Mouse (Mus musculus) heart, postnatal 0 days (tissue): ENCODE measurements around the gene Chst1. TPM values are rescaled to one million over a fixed set of nuclear protein-coding genes. Genes with fewer than 3 reads are reported as not detected.

Source experiments
- ATAC-seq: fragments of 200-750 bp; cut with Nextera tagmentation; 2 replicates; pipeline ENCODE4 v1.8.0; 2017; ENCODE audit warnings: low read depth, moderate number of reproducible peaks, moderate library complexity; ENCODE audit not compliant: insufficient read depth
- DNase-seq: peaks from one replicate; pipeline ENCODE4 v3.0.0-alpha.2; 2016; ENCODE audit warnings: low spot score
- H3K27ac ChIP-seq: fragments of 300-500 bp; sonication (generic); 2 replicates; pipeline ENCODE4 v1.5.1; 2014; ENCODE audit warnings: low read depth, mild to moderate bottlenecking
- H3K27me3 ChIP-seq: fragments of 300-500 bp; sonication (generic); 2 replicates; pipeline ENCODE4 v1.6.1; 2014; ENCODE audit warnings: low read length, mixed read lengths; ENCODE audit not compliant: control insufficient read depth, insufficient read depth
- H3K36me3 ChIP-seq: fragments of 300-500 bp; sonication (generic); replicated peaks from 2 replicates; pipeline ENCODE4 v1.6.1; 2014; ENCODE audit warnings: low read length, mixed read lengths; ENCODE audit not compliant: control insufficient read depth, insufficient read depth
- H3K4me1 ChIP-seq: fragments of 300-500 bp; sonication (generic); 2 replicates; pipeline ENCODE4 v1.6.1; 2014; ENCODE audit warnings: antibody characterized with exemption; ENCODE audit not compliant: control insufficient read depth, insufficient read depth
- H3K4me2 ChIP-seq: fragments of 300-500 bp; sonication (generic); 2 replicates; pipeline ENCODE4 v1.6.1; 2014; ENCODE audit warnings: low read depth, mild to moderate bottlenecking, low read length, moderate library complexity
- H3K4me3 ChIP-seq: fragments of 300-500 bp; sonication (generic); 2 replicates; pipeline ENCODE4 v1.5.1; 2014; ENCODE audit warnings: low read depth, low read length
- H3K9ac ChIP-seq: fragments of 300-500 bp; sonication (generic); replicated peaks from 2 replicates; pipeline ENCODE4 v1.6.1; 2014; ENCODE audit warnings: low read depth, low read length, mixed read lengths
- H3K9me3 ChIP-seq: fragments of 300-500 bp; sonication (generic); replicated peaks from 2 replicates; pipeline ENCODE4 v1.6.1; 2016; ENCODE audit warnings: low read length; ENCODE audit not compliant: control insufficient read depth
- CTCF ChIP-seq: IDR thresholded peaks from 2 replicates; pipeline ENCODE4 v1.5.1; 2016; ENCODE audit warnings: antibody characterized with exemption, control low read depth, low read depth
- EP300 ChIP-seq: IDR thresholded peaks from 2 replicates; pipeline ENCODE4 v1.6.1; 2016; ENCODE audit warnings: antibody characterized with exemption, low read depth
- WGBS: fragments of 180-500 bp; shearing (Covaris S2); extraction: QIAGEN DNeasy Blood & Tissue Kit; methylation state at CpG from one replicate; pipeline ENCODE4 v1.1.7; 2014; 5-methylcytosine and 5-hydroxymethylcytosine counted together
- microRNA-seq: library from miRNA; unstranded; fragments of <30 nt; microRNA quantifications from one replicate; pipeline ENCODE4, GENCODE M21; 2016
- polyA plus RNA-seq: library from polyadenylated mRNA; unstranded; fragments of >200 nt; fragmentation: Nextera tagmentation; extraction: Ambion mirVana; gene quantifications from 2 replicates; pipeline ENCODE4 v1.2.1, GENCODE M21; 2015
- total RNA-seq: library from RNA; depleted of rRNA; stranded (reverse); fragments of >200 nt; gene quantifications from 2 replicates; pipeline ENCODE4 v1.2.3, GENCODE M21; 2014; ENCODE audit warnings: low replicate concordance; rRNA removed

Chst1 gene
- total and polyA plus RNA-seq, 2 experiments from 2014 or later, result 1.5 to 2.3 TPM

GRCm38 (mm10) chr2:92659491-92660035 lies 60.1 kb downstream of the Chst1 start:
- TF ChIP-seq CTCF, result no peak
- no peak for TF ChIP-seq EP300
- WGBS, result 55% methylated on average over 7 of the region's 7 CpGs
- 0 out of 2 replicates have a peak, but pooled peaks cover 4% of the 10 kb centered on the region for H3K27me3 ChIP-seq
- no peak overlapping the region for H3K4me2 ChIP-seq
- DNase-seq (no peak), ATAC-seq (no peak)
- H3K4me3 ChIP-seq, result no peak overlapping the region
- H3K36me3 ChIP-seq, result no peaks in the 10 kb centered on the region
- no peaks in the 10 kb centered on the region for H3K9me3 ChIP-seq
- H3K4me1 ChIP-seq, result no peaks in the 10 kb centered on the region
- H3K9ac ChIP-seq, result no peak overlapping the region
- no peak overlapping the region for H3K27ac ChIP-seq

DNA sequence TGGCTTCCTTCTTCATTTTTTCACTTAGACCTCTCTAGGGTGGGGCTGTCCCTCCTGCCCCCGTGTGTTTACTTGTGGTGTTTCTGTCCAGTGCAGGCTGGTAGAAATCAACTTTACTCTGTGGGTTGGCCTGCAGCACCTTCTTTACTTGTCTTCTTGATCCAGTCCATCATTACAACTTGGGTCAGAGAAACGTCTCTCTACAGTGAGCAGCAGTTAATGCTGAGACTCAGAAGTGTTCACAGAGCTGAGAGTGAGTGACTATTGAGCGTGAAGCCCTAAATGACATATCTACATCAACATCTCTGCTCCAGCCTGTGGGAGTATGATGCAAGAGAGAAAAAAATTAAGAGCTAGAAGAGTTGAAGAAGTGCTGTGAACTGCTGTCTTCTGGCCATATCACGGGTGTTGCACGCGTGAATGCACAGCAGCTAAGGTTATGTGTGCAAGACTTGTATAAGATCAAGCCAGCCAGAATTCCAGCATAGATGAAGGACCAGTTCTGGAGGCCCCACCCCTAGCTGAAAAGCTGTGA lies 63.1 kb downstream of the Chst1 start:
- H3K27ac ChIP-seq, result no peak overlapping the region
- ATAC-seq (no peak), DNase-seq (no peak)
- no peak for TF ChIP-seq CTCF
- TF ChIP-seq EP300, result no peak
- 0 out of 2 replicates have a peak, but pooled peaks cover under 1% of the 10 kb centered on the region for H3K27me3 ChIP-seq
- H3K4me1 ChIP-seq, result no peaks in the 10 kb centered on the region
- no peak overlapping the region for H3K4me2 ChIP-seq
- no peak overlapping the region for H3K4me3 ChIP-seq
- 84% methylated on average over 6 of the region's 6 CpGs for WGBS
- H3K9me3 ChIP-seq, result no peaks in the 10 kb centered on the region
- no peak overlapping the region for H3K9ac ChIP-seq
- no peaks in the 10 kb centered on the region for H3K36me3 ChIP-seq

Small RNA genes lying within 50 kb of the gene (microRNA-seq; reads per million reads assigned to microRNA genes)
- not detected for gene Mir7221
- gene Mir7222, result not detected

Other genes with a start within 250 kb of the Chst1 start
- gene Pex16, start 225.0 kb upstream of the Chst1 start, total RNA-seq, result 14.1 and 28.5 TPM in 2 replicates
- 27.5 and 27.7 TPM in 2 replicates for gene Pex16, start 225.0 kb upstream of the Chst1 start, polyA plus RNA-seq
- not detected in 2 replicates for gene Large2, start 224.8 kb upstream of the Chst1 start, total RNA-seq
- 0.25 and 0.47 TPM in 2 replicates for gene Large2, start 224.8 kb upstream of the Chst1 start, polyA plus RNA-seq
- 2.8 and 4.6 TPM in 2 replicates for gene 1700029I15Rik, start 217.2 kb upstream of the Chst1 start, total RNA-seq
- 0.56 and 0.87 TPM in 2 replicates for gene 1700029I15Rik, start 217.2 kb upstream of the Chst1 start, polyA plus RNA-seq
- 5.6 and 8.4 TPM in 2 replicates for gene Mapk8ip1, start 198.4 kb upstream of the Chst1 start, total RNA-seq
- gene Mapk8ip1, start 198.4 kb upstream of the Chst1 start, polyA plus RNA-seq, result 2.7 and 3.1 TPM in 2 replicates
- 9.5 and 15.3 TPM in 2 replicates for gene Cry2, start 165.7 kb upstream of the Chst1 start, total RNA-seq
- 14.0 and 17.3 TPM in 2 replicates for gene Cry2, start 165.7 kb upstream of the Chst1 start, polyA plus RNA-seq
- gene Slc35c1, start 139.2 kb upstream of the Chst1 start, total RNA-seq, result 2.7 and 4.6 TPM in 2 replicates
- 5.0 and 5.1 TPM in 2 replicates for gene Slc35c1, start 139.2 kb upstream of the Chst1 start, polyA plus RNA-seq